Mouse (Mus musculus): ENCODE data around the gene Bco2. TPM values are rescaled to one million over a fixed set of nuclear protein-coding genes. Genes with fewer than 3 reads are reported as not detected.

Bco2 gene
- polyA plus RNA-seq, 1 experiment from 2014 or later: 2.0 TPM

Other genes starting within 250 kb of the Bco2 start
- 229 and 338 TPM in 2 replicates for gene Rpl10-ps3, start 210.2 kb downstream of the Bco2 start, polyA plus RNA-seq (2015; fragmentation: Nextera tagmentation; extraction: Ambion mirVana)
- gene Plet1, start 60.7 kb downstream of the Bco2 start, polyA plus RNA-seq (2015; fragmentation: Nextera tagmentation; extraction: Ambion mirVana): 17.9 and 25.0 TPM in 2 replicates
- 85.1 and 91.8 TPM in 2 replicates for gene Pts, start 26.5 kb downstream of the Bco2 start, polyA plus RNA-seq (2015; fragmentation: Nextera tagmentation; extraction: Ambion mirVana)
- gene Il18, start 354 bp downstream of the Bco2 start, polyA plus RNA-seq (2015; fragmentation: Nextera tagmentation; extraction: Ambion mirVana): 21.1 and 24.3 TPM in 2 replicates
- gene Tex12, start 6.1 kb upstream of the Bco2 start, polyA plus RNA-seq (2015; fragmentation: Nextera tagmentation; extraction: Ambion mirVana): 0.13 TPM in 1 of 2 replicates, not detected in the other
- gene Sdhd, start 48.6 kb upstream of the Bco2 start, polyA plus RNA-seq (2015; fragmentation: Nextera tagmentation; extraction: Ambion mirVana): 380 and 381 TPM in 2 replicates
- gene Timm8b, start 48.7 kb upstream of the Bco2 start, polyA plus RNA-seq (2015; fragmentation: Nextera tagmentation; extraction: Ambion mirVana): 204 and 234 TPM in 2 replicates
- 3.7 and 3.9 TPM in 2 replicates for gene Pih1d2, start 62.1 kb upstream of the Bco2 start, polyA plus RNA-seq (2015; fragmentation: Nextera tagmentation; extraction: Ambion mirVana)
- gene Nkapd1, start 62.3 kb upstream of the Bco2 start, polyA plus RNA-seq (2015; fragmentation: Nextera tagmentation; extraction: Ambion mirVana): 15.5 and 18.2 TPM in 2 replicates
- 40.5 and 49.8 TPM in 2 replicates for gene Dlat, start 104.6 kb upstream of the Bco2 start, polyA plus RNA-seq (2015; fragmentation: Nextera tagmentation; extraction: Ambion mirVana)
- 8.7 and 9.7 TPM in 2 replicates for gene Dixdc1, start 184.3 kb upstream of the Bco2 start, polyA plus RNA-seq (2015; fragmentation: Nextera tagmentation; extraction: Ambion mirVana)
- 13.6 and 14.2 TPM in 2 replicates for gene 2310030G06Rik, start 191.4 kb upstream of the Bco2 start, polyA plus RNA-seq (2015; fragmentation: Nextera tagmentation; extraction: Ambion mirVana)
- 104 and 143 TPM in 2 replicates for gene Cryab, start 196.1 kb upstream of the Bco2 start, polyA plus RNA-seq (2015; fragmentation: Nextera tagmentation; extraction: Ambion mirVana)
- gene Hspb2, start 197.2 kb upstream of the Bco2 start, polyA plus RNA-seq (2015; fragmentation: Nextera tagmentation; extraction: Ambion mirVana): 9.0 and 27.1 TPM in 2 replicates
- gene Fdxacb1, start 213.1 kb upstream of the Bco2 start, polyA plus RNA-seq (2015; fragmentation: Nextera tagmentation; extraction: Ambion mirVana): 11.1 and 11.7 TPM in 2 replicates
- 36.7 and 40.5 TPM in 2 replicates for gene Alg9, start 219.8 kb upstream of the Bco2 start, polyA plus RNA-seq (2015; fragmentation: Nextera tagmentation; extraction: Ambion mirVana)
- 28.5 and 31.1 TPM in 2 replicates for gene 1110032A03Rik, start 220.3 kb upstream of the Bco2 start, polyA plus RNA-seq (2015; fragmentation: Nextera tagmentation; extraction: Ambion mirVana)